Mouse (Mus musculus) urinary bladder, postnatal 14 days (tissue): ENCODE results near the gene Ubtd2.

Source experiments
- DNase-seq: peaks from one replicate; pipeline ENCODE4 v3.0.0; 2021; ENCODE audit warnings: low spot score

Gene Ubtd2

DNA sequence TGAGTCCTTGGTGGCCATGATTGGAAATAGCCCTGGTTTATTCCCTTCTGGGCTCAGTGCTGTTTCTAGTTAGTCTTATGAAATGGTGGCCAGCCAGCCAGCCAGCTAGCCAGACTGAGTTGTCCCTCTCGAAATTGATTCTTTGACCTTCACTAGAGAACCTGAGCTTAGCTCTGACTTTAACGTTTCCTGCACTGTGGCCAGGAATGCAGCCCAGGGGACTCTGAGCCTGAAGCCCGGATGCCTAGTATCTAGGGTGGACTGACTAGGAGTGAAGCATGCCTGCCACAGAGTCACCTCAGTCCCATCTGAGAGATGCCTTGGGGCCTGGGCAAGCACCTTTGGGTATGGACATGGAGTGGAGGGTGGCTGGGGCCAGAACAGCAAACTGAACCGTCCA lies 109.5 kb downstream of the Ubtd2 start:
- DNase-seq: no peak

DNA sequence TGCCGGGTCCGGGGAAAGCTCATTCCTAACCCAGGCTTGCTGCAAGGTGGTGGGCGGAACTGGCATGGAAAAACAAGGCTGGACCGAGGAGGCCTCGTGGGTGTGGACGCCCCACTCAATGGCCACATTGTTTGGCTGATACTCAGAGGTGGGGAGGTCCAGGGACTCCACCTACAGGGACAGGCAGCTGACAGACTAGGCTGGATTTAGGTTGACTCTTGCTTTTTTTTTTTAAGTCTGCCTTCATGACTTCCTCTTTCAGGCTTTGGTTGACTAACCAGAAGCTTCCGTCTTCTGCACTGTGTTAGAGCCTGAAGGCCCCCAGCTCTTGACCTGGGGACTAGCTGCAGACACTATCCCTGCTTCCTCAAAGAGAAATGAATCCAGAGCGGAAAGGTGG lies 109.9 kb downstream of the Ubtd2 start:
- no peak for DNase-seq

DNA sequence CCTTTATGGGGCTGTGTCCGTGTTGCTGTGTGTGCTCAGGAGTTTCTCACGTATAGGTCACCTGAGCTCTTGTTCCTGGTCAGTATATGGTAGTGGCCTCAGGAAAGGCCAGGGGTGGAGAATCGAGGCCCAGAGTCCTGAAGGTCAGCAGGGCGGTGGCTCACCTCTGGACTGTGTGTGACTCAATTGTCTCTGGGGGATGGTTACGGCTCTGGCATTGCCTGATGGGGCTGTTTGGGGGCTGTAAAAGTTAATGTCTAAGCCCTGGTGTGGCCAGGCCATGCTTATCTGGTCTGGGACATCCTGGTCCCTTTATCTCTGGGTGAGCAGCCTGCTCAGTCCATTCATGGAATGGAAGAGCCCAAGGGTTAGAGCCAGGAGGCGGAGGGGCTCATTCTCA lies 111.0 kb downstream of the Ubtd2 start:
- DNase-seq: no peak
